Mouse (Mus musculus) neural tube, embryonic 12.5 days (tissue): ENCODE results near the gene Cdk8. TPM values are rescaled to one million over a fixed set of nuclear protein-coding genes. Genes with fewer than 3 reads are reported as not detected.
A peak's percentile ranks its signal among the peaks of the same experiment; 100 is the strongest.

Source experiments
- ATAC-seq: fragments of 200-750 bp; cut with Nextera tagmentation; 2 replicates; pipeline ENCODE4 v1.8.0; 2017; ENCODE audit warnings: low read depth, mild to moderate bottlenecking, moderate TSS enrichment, moderate library complexity; ENCODE audit not compliant: low FRiP score
- H3K27ac ChIP-seq: fragments of 300-500 bp; sonication (generic); 2 replicates; pipeline ENCODE4 v1.5.1; 2016
- H3K27me3 ChIP-seq: fragments of 300-500 bp; sonication (generic); replicated peaks from 2 replicates; pipeline ENCODE4 v1.6.1; 2016; ENCODE audit warnings: mild to moderate bottlenecking
- H3K36me3 ChIP-seq: fragments of 300-500 bp; sonication (generic); 2 replicates; pipeline ENCODE4 v1.6.1; 2016; ENCODE audit warnings: mild to moderate bottlenecking
- H3K4me1 ChIP-seq: fragments of 300-500 bp; sonication (generic); 2 replicates; pipeline ENCODE4 v1.6.1; 2016
- H3K4me2 ChIP-seq: fragments of 300-500 bp; sonication (generic); replicated peaks from 2 replicates; pipeline ENCODE4 v1.6.1; 2016; ENCODE audit warnings: mild to moderate bottlenecking
- H3K4me3 ChIP-seq: fragments of 300-500 bp; sonication (generic); 2 replicates; pipeline ENCODE4 v1.5.1; 2016
- H3K9ac ChIP-seq: fragments of 300-500 bp; sonication (generic); 2 replicates; pipeline ENCODE4 v1.6.1; 2016; ENCODE audit warnings: mild to moderate bottlenecking
- H3K9me3 ChIP-seq: fragments of 300-500 bp; sonication (generic); 2 replicates; pipeline ENCODE4 v1.6.1; 2016; ENCODE audit warnings: mild to moderate bottlenecking
- WGBS: fragments of 180-500 bp; shearing (Covaris S2); methylation state at CpG from one replicate; pipeline ENCODE4 v1.1.7; 2016; 5-methylcytosine and 5-hydroxymethylcytosine counted together
- polyA plus RNA-seq: library from polyadenylated mRNA; unstranded; fragments of >200 nt; fragmentation: Nextera tagmentation; extraction: Ambion mirVana; gene quantifications from 2 replicates; pipeline ENCODE4 v1.2.1, GENCODE M21; 2016

The Cdk8 gene
- polyA plus RNA-seq, 1 experiment from 2014 or later = 31.8 TPM

DNA sequence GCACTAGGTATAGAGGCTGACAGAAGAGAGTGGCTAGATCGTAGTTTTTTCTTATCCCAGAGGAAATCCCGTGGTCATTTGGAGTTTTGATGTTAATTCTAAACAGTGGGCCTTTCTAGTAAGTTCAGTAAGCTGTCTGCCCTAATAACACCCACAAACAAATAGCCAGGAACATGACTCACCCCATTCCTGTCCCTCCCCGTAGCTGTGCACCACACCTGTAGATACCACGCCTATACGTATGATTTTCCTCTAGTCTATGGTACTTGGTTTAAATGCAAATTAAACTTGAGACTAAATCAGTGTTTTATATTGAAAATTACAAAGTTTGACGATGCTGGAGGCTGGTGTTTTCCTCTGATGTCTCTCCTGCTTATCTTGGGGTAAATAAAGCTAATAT is 83.5 kb downstream of the Cdk8 start:
- no peaks in the 10 kb centered on the region for H3K9me3 ChIP-seq
- H3K27me3 ChIP-seq = no peaks in the 10 kb centered on the region
- WGBS = 90% methylated on average over 6 of the region's 6 CpGs
- no peak overlapping the region for H3K4me2 ChIP-seq
- H3K9ac ChIP-seq = no peak overlapping the region
- no peaks in the 10 kb centered on the region for H3K36me3 ChIP-seq
- H3K4me1 ChIP-seq = peaks cover 21% of the 10 kb centered on the region
- no peak overlapping the region for H3K27ac ChIP-seq
- no peak for ATAC-seq
- no peak overlapping the region for H3K4me3 ChIP-seq

- Histone ChIP-seq H3K4me1 (peaks cover 21% of the 10 kb centered on the region), H3K27me3 (no peaks in the 10 kb centered on the region), H3K27ac (no peak overlapping the region), H3K4me2 (peak overlapping the region; percentile 27), H3K4me3 (no peak overlapping the region), H3K9ac (no peak overlapping the region), H3K9me3 (no peaks in the 10 kb centered on the region), H3K36me3 (no peaks in the 10 kb centered on the region)
- WGBS = 22% methylated on average over 14 of the region's 14 CpGs
- peak; percentile 75 for ATAC-seq
Measured at GRCm38 (mm10) chr5:146315268-146315921, 84.4 kb downstream of the Cdk8 start.

DNA sequence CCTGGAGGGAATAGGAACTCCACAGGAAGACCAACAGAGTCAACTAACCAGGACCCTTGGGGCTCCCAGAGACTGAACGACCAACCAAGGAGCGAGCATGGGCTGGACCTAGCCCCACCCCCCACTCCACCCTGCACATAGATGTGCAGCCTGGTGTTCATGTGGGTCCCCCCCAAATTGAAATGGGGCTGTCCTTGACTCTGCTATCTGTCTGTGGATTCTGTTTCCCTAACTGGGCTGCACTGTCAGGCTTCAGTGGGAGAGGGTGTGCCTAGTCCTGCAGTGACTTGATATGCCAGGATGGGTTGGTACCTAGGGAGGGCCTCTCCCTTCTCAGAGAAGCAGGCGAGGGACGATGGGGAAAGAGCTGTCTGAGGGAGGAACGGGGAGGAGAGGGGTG is 85.3 kb downstream of the Cdk8 start:
- ATAC-seq = no peak
- Histone ChIP-seq H3K36me3 (no peaks in the 10 kb centered on the region), H3K9me3 (no peaks in the 10 kb centered on the region), H3K4me2 (no peak overlapping the region), H3K27me3 (no peaks in the 10 kb centered on the region), H3K4me1 (peaks cover 21% of the 10 kb centered on the region), H3K9ac (no peak overlapping the region), H3K27ac (no peak overlapping the region), H3K4me3 (no peak overlapping the region)
- WGBS = 80% methylated on average over 5 of the region's 5 CpGs

- Histone ChIP-seq H3K9me3 (no peaks in the 10 kb centered on the region), H3K4me2 (no peak overlapping the region), H3K4me3 (no peak overlapping the region), H3K9ac (no peak overlapping the region), H3K27ac (no peak overlapping the region), H3K27me3 (no peaks in the 10 kb centered on the region), H3K4me1 (peaks cover 21% of the 10 kb centered on the region), H3K36me3 (no peaks in the 10 kb centered on the region)
- ATAC-seq = no peak
- 71% methylated on average over 5 of the region's 5 CpGs for WGBS
Measured at GRCm38 (mm10) chr5:146318051-146318450, 87.0 kb downstream of the Cdk8 start.

- no peak overlapping the region for H3K9ac ChIP-seq
- no peaks in the 10 kb centered on the region for H3K27me3 ChIP-seq
- H3K4me1 ChIP-seq = peaks cover 21% of the 10 kb centered on the region
- no peak overlapping the region for H3K4me2 ChIP-seq
- no peak for ATAC-seq
- no peaks in the 10 kb centered on the region for H3K36me3 ChIP-seq
- WGBS = 87% methylated on average over 8 of the region's 8 CpGs
- H3K27ac ChIP-seq = no peak overlapping the region
- no peaks in the 10 kb centered on the region for H3K9me3 ChIP-seq
- H3K4me3 ChIP-seq = no peak overlapping the region
Measured at GRCm38 (mm10) chr5:146318461-146318860, 87.4 kb downstream of the Cdk8 start.

GRCm38 (mm10) chr5:146328941-146329340 is 97.9 kb downstream of the Cdk8 start:
- Histone ChIP-seq H3K9me3 (no peaks in the 10 kb centered on the region), H3K36me3 (no peaks in the 10 kb centered on the region), H3K4me3 (no peak overlapping the region), H3K9ac (no peak overlapping the region), H3K4me1 (no peaks in the 10 kb centered on the region), H3K27me3 (no peaks in the 10 kb centered on the region), H3K4me2 (no peak overlapping the region), H3K27ac (no peak overlapping the region)
- 63% methylated on average over 10 of the region's 10 CpGs for WGBS
- no peak for ATAC-seq

- no peak overlapping the region for H3K27ac ChIP-seq
- no peaks in the 10 kb centered on the region for H3K27me3 ChIP-seq
- ATAC-seq = no peak
- H3K9me3 ChIP-seq = no peaks in the 10 kb centered on the region
- no peak overlapping the region for H3K4me3 ChIP-seq
- no peaks in the 10 kb centered on the region for H3K4me1 ChIP-seq
- no peaks in the 10 kb centered on the region for H3K36me3 ChIP-seq
- no peak overlapping the region for H3K4me2 ChIP-seq
- WGBS = 90% methylated on average over 5 of the region's 5 CpGs
- no peak overlapping the region for H3K9ac ChIP-seq
Measured at GRCm38 (mm10) chr5:146329541-146329940, 98.5 kb downstream of the Cdk8 start.

GRCm38 (mm10) chr5:146330031-146330764 is 99.2 kb downstream of the Cdk8 start:
- H3K9ac ChIP-seq = no peak overlapping the region
- no peak overlapping the region for H3K4me2 ChIP-seq
- H3K9me3 ChIP-seq = no peaks in the 10 kb centered on the region
- WGBS = 40% methylated on average over 13 of the region's 13 CpGs
- no peak overlapping the region for H3K4me3 ChIP-seq
- H3K27me3 ChIP-seq = no peaks in the 10 kb centered on the region
- no peak overlapping the region for H3K27ac ChIP-seq
- no peak for ATAC-seq
- H3K4me1 ChIP-seq = no peaks in the 10 kb centered on the region
- H3K36me3 ChIP-seq = no peaks in the 10 kb centered on the region

DNA sequence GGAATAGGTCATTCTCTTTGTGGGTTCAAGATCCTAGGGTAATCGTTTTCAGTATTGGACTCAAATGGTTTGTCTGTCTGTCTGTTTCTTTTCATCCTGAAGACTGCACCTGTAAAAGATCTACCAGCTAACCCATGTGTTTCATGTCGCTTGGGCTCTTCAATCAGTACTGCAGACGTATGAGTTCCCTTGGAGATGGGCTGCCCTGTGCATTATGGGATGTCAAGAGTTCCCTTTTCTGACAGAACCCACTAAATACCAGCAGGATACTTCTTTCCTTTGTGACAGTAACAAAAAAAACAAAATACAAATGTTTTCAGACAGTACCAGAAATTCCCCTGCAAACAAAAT is 99.7 kb downstream of the Cdk8 start:
- no peak overlapping the region for H3K9ac ChIP-seq
- no peak overlapping the region for H3K4me2 ChIP-seq
- no peaks in the 10 kb centered on the region for H3K9me3 ChIP-seq
- H3K4me1 ChIP-seq = no peaks in the 10 kb centered on the region
- no peak overlapping the region for H3K27ac ChIP-seq
- no peak for ATAC-seq
- no peak overlapping the region for H3K4me3 ChIP-seq
- H3K27me3 ChIP-seq = no peaks in the 10 kb centered on the region
- whole genome bisulfite sequencing = 34% methylated on average over 3 of the region's 3 CpGs
- no peaks in the 10 kb centered on the region for H3K36me3 ChIP-seq

GRCm38 (mm10) chr5:146331131-146331530 is 100.1 kb downstream of the Cdk8 start:
- H3K36me3 ChIP-seq = no peaks in the 10 kb centered on the region
- H3K9ac ChIP-seq = no peak overlapping the region
- no peaks in the 10 kb centered on the region for H3K27me3 ChIP-seq
- no peak overlapping the region for H3K4me2 ChIP-seq
- 62% methylated on average over 11 of the region's 11 CpGs for WGBS
- H3K4me1 ChIP-seq = no peaks in the 10 kb centered on the region
- H3K4me3 ChIP-seq = no peak overlapping the region
- ATAC-seq = no peak
- H3K27ac ChIP-seq = no peak overlapping the region
- no peaks in the 10 kb centered on the region for H3K9me3 ChIP-seq

DNA sequence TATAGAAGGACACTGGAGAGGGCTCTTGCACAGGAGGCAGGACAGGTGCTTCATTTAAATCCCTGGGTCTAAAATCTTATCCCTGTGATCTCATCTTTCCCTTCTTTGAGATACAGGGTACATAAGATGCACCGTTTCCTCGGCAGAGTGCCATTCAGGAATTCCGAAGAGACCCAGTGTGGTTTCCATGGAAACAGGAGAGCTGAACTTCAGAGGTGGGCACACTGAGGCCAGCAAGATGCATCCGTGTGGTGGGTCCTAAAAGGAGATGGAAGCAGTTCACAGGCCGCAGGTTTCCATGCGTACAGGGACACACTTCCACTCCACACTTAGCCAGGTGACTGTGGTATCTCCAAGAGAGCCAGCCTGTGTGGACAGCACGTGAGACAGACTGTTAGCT is 101.5 kb downstream of the Cdk8 start:
- WGBS = 54% methylated on average over 7 of the region's 7 CpGs
- Histone ChIP-seq H3K4me3 (no peak overlapping the region), H3K9ac (no peak overlapping the region), H3K36me3 (no peaks in the 10 kb centered on the region), H3K27ac (no peak overlapping the region), H3K27me3 (no peaks in the 10 kb centered on the region), H3K4me1 (no peaks in the 10 kb centered on the region), H3K9me3 (no peaks in the 10 kb centered on the region), H3K4me2 (no peak overlapping the region)
- no peak for ATAC-seq

GRCm38 (mm10) chr5:146334410-146334809 is 103.4 kb downstream of the Cdk8 start:
- H3K4me3 ChIP-seq = no peak overlapping the region
- WGBS = 93% methylated on average over 1 of the region's 1 CpGs
- H3K27me3 ChIP-seq = no peaks in the 10 kb centered on the region
- no peak overlapping the region for H3K4me2 ChIP-seq
- H3K9me3 ChIP-seq = no peaks in the 10 kb centered on the region
- no peak overlapping the region for H3K9ac ChIP-seq
- ATAC-seq = no peak
- no peak overlapping the region for H3K27ac ChIP-seq
- no peaks in the 10 kb centered on the region for H3K4me1 ChIP-seq
- no peaks in the 10 kb centered on the region for H3K36me3 ChIP-seq

DNA sequence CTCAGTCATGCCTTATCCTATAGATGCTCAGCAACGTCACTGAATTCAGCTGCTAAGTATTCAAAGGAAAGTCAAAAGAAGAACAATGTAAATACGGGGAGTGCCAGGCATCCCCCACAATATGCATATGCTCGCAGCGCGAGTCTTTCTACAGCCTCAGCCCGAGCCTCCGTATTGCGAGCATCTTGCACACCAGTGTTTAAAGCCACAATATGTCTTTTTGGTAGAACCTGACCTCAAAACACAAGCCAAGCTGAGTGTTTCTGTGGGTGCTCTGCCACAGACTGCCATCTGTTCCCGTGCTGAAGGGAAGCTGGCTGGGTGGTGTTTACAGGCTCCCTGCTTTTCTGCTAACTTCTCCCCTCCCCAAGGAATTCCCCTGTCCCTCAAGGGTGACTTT is 107.0 kb downstream of the Cdk8 start:
- Histone ChIP-seq H3K27me3 (no peaks in the 10 kb centered on the region), H3K4me1 (no peaks in the 10 kb centered on the region), H3K27ac (no peak overlapping the region), H3K4me2 (no peak overlapping the region), H3K9me3 (no peaks in the 10 kb centered on the region), H3K4me3 (no peak overlapping the region), H3K36me3 (no peaks in the 10 kb centered on the region), H3K9ac (no peak overlapping the region)
- 68% methylated on average over 9 of the region's 9 CpGs for WGBS
- ATAC-seq = no peak
